Mouse (Mus musculus): Measurements from ENCODE around the gene Nxf7. TPM values are rescaled to one million over a fixed set of nuclear protein-coding genes. Genes with fewer than 3 reads are reported as not detected.

The Nxf7 gene
- not detected for total RNA-seq (2023)

GRCm38 (mm10) chrX:135598677-135599076, at the start of gene Nxf7:
Nxf7 (minus strand) TSS chrX:135598777.

GRCm38 (mm10) chrX:135627605-135628004, 29.0 kb upstream of the Nxf7 start, which contains the start of gene Prame:
Prame (minus strand) TSS chrX:135627705.

Other genes starting within 250 kb of the Nxf7 start
- not detected for gene Gm5128, start 225.5 kb downstream of the Nxf7 start, total RNA-seq (2023)
- not detected for gene Gm7903, start 164.9 kb downstream of the Nxf7 start, total RNA-seq (2023)
- gene AV320801, start 104.2 kb downstream of the Nxf7 start, total RNA-seq (2023): not detected
- gene Prame, start 28.9 kb upstream of the Nxf7 start, total RNA-seq (2023): not detected
- not detected for gene Tcp11x2, start 95.0 kb upstream of the Nxf7 start, total RNA-seq (2023)
- not detected for gene Tmsb15a, start 126.5 kb upstream of the Nxf7 start, total RNA-seq (2023)
- gene Armcx5, start 144.0 kb upstream of the Nxf7 start, total RNA-seq (2023): 10 to 100 TPM; 29.0 to 33.0 TPM
- 10 to 100 TPM; 52.1 to 61.7 TPM for gene Gprasp1, start 144.0 kb upstream of the Nxf7 start, total RNA-seq (2023)
- 10 to 100 TPM; 12.0 to 12.2 TPM for gene Bhlhb9, start 198.8 kb upstream of the Nxf7 start, total RNA-seq (2023)
- 10 to 100 TPM in 1 of 2 experiments, 1 to 10 TPM in 1; 9.3 to 17.2 TPM for gene Gprasp2, start 240.3 kb upstream of the Nxf7 start, total RNA-seq (2023)